Mouse (Mus musculus) gastrocnemius, postnatal 36 days (tissue): ENCODE measurements around the gene Prkce. TPM values are rescaled to one million over a fixed set of nuclear protein-coding genes. Genes with fewer than 3 reads are reported as not detected.

Source experiments
- DNase-seq, 2 experiments: peaks; one replicate each; pipeline ENCODE4 v3.0.0; 2022
- intact Hi-C: fragments of 180-260 bp; cut with DNase I; formaldehyde crosslinking; loops from one replicate; pipeline ENCODE4 v1.15.1; 2025
- total RNA-seq, 2 experiments: library from RNA; stranded (reverse); gene quantifications; 2 replicates each; pipeline ENCODE4 v1.2.3; 2021

The Prkce gene
- total RNA-seq, 2 experiments from 2014 or later: 7.9 to 8.2 TPM

- no peak for DNase-seq
- intact Hi-C loops: no loop called here
Measured at GRCm38 (mm10) chr17:86279751-86280150, 112.2 kb downstream of the Prkce start.

GRCm38 (mm10) chr17:86283741-86284140 is 116.2 kb downstream of the Prkce start:
- no peak for DNase-seq
- intact Hi-C loops: no loop called here

DNA sequence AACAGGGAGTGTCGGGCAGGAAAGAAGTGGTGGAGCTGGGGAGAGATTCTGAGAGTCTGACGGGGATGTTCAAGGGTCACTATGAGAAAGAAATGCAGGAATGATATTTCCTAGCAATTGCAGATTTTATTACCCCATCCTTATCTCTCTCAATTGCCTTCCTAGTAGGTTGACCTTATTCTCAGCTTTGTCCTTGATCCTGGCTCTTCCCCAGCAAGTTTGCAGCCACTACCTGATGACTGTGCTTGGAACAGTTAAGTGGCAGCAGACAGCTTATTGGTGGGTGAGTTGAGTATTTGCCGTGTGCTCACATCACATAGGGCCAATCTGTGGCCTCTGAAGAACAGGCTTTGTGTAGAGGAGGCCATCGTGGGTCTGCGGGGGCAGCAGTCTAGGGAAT is 117.5 kb downstream of the Prkce start:
- intact Hi-C loops: no loop called here
- DNase-seq: no peak

GRCm38 (mm10) chr17:86286747-86287271 is 119.2 kb downstream of the Prkce start:
- intact Hi-C loops: no loop called here
- DNase-seq: peak; percentile 32 to 42

DNA sequence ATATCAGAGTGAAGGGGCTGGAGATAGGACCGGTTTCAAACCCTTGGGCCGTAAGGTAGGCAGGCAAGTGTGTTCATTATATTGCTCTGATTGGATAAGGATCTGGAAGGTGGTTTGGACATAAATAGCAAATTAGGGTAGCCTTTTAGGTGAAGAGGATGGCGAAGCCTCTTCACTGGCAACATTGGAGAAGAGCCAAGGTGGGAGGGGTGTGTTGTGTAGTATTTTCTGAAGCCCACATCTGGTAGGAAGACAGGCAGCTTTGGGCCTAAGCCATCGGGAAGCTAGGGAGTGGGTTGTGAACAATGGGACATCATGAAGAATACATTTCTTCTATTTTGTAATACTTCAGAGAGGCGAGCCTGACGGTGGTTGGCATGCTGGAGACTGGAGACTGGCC is 125.1 kb downstream of the Prkce start:
- no peak for DNase-seq
- intact Hi-C loops: loop anchor here (2.0 to 5.0 kb wide), 3 partner anchors 60 to 130 kb away; no protein-coding TSS in a partner anchor

DNA sequence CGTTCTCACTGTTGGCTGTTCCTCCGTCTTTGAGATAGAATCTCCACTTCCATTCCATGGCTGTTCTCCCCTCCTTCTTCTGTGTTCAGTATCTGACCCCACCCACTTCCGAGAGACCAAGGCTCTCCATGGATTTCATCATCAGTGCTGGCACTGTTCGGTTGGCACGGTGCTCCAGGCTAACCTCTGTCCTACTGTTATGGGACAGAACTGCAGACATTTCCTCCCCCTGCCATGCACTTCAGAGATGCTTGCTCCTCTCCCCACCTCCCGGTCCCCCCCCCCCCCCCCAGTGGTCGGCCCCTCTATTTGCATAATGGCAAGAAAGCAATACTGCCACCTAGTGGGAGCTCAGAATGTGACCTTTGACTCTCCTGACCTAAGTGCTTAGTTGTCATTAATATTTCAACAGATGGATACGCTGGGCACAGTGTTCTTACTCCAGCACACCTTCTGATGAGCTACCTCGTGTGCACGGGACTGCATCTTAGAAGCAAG is 125.7 kb downstream of the Prkce start:
- DNase-seq: peak; percentile 60
- intact Hi-C loops: loop anchor here (2.0 to 5.0 kb wide), 3 partner anchors 61 to 130 kb away; no protein-coding TSS in a partner anchor

DNA sequence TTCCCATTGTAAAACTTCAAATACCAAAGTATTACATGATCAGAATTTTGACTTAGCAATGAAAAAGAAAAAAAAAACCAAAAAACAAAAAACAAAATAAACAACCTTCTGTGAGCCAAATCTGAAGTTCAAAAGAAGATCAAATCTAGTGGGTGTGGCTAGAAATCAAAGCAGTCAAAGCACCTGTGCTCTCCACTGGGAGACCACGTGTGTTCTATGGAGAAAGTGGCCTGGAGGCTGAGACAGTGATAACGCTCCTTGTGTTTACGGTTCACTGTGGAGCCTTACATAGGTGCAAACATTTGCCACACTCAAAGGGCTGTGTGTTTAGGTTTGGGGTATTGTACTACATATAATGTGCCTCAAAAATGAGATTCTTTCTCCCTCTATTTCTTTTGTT is 132.0 kb downstream of the Prkce start:
- intact Hi-C loops: no loop called here
- no peak for DNase-seq

DNA sequence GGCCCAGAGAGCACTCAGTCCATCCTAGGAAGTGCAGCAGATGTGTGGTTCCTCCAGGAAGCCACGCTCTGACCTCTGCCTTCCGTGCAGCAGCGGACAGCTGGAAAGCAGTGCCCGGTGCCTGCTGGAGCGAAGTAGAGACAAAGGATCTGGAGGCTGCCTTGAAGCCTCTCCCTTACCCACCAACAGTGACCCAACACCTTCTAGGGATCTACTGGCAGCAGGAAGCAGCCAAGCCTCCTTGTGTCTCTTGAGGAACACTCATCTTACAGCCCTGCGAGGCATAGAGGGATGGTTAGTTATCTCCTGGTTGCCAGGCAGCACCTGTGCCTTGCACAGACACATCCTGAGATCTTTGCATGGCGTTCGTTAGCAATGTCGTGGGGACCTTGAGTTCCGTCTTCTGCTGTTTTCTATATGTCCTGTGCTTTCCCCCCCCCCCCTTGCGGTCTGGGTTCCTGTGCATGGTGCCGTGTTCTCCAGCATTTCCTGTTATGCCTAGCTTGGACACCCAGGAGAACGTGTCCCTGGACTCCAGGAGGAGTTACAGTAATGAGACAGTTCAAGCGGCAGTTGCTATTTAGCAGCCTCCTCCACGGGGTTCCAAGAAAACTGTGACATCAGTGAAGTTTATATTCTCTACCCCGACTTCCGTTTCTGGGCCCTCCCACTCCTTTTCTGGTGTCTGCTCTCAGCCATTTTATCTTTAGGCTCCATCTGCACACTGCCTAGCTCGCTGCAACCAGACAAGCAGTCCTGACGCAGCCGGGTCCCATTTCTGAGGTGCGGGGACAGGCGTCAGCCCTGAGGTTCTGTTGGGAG is 133.4 kb downstream of the Prkce start:
- no peak for DNase-seq
- intact Hi-C loops: loop anchor here (5.0 kb wide), 1 partner anchor 146 kb away; no protein-coding TSS in a partner anchor

GRCm38 (mm10) chr17:86302266-86302665 is 134.7 kb downstream of the Prkce start:
- DNase-seq: peak; percentile 58 to 64
- intact Hi-C loops: loop anchor here (5.0 kb wide), 1 partner anchor 145 kb away; no protein-coding TSS in a partner anchor

GRCm38 (mm10) chr17:86302861-86303331 is 135.3 kb downstream of the Prkce start:
- no peak for DNase-seq

GRCm38 (mm10) chr17:86303401-86304243 is 136.0 kb downstream of the Prkce start:
- DNase-seq: no peak
- intact Hi-C loops: loop anchor here (5.0 kb wide), 1 partner anchor 144 kb away; no protein-coding TSS in a partner anchor

More at GRCm38 (mm10) chr17:86302861-86303331, 135.3 kb downstream of the Prkce start:
- intact Hi-C loops: loop anchor here (5.0 kb wide), 1 partner anchor 144 kb away; no protein-coding TSS in a partner anchor

GRCm38 (mm10) chr17:86304923-86305630 is 137.5 kb downstream of the Prkce start:
- intact Hi-C loops: loop anchor here (5.0 kb wide), 1 partner anchor 142 kb away; no protein-coding TSS in a partner anchor
- DNase-seq: no peak

GRCm38 (mm10) chr17:86306161-86306560 is 138.6 kb downstream of the Prkce start:
- no peak for DNase-seq
- intact Hi-C loops: no loop called here

DNA sequence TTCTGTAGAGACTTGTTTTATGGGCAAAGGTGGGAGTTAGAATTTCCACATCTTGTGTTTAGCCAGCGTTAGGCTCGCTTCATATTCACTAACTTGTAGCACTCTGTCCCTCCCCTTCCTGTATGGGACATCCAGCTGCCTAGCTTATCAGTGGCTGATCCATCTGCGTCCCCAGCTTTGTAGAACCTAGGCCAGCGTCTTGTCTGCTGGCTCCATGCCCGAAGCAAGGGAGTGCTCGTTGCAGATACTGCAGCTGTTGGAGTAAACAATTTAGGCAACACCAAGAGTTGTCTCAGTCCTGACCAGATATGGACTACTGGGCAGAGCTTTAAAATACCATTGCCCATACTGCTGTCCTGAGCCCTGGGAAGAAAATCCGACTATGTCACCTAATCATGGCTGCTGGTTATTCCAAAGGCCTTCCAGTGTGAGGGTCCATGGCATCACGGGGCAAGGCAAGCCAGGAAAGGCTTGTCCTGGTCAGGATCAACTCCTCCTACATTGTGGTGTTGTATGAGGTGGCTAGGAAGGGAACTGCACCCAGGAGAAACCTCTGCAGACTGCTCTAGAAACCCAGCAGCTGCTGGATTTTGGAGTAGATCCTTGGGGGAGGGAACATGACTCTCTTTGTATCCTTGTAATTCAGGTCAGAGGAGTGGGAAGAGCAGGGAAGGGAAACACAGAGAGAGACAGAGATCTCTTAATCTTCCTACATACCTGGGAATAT is 146.0 kb downstream of the Prkce start:
- peak in 1 of 2 experiments; percentile 36 for DNase-seq
- intact Hi-C loops: no loop called here

- DNase-seq: no peak
- intact Hi-C loops: no loop called here
Measured at GRCm38 (mm10) chr17:86315874-86316273, 148.3 kb downstream of the Prkce start.

DNA sequence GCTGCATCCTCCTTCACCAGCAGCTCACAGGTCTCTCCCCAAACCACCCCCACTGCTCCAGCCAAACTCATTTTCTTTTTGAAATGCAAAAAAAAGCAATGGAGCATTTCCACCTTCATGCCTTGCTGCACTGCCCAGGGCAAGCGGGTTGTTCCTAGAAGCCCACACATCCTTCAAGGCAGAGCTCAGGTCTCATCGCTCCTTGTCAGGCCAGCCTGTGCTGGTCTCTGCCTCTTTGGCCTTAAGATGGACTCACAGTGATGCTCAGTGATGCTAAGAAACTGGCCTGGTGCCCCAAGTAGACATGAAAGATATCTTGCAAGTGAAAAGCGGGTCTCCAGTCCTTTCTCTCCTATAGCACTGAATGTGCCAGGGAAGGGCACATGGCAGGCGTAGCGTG is 149.2 kb downstream of the Prkce start:
- DNase-seq: no peak
- intact Hi-C loops: no loop called here

DNA sequence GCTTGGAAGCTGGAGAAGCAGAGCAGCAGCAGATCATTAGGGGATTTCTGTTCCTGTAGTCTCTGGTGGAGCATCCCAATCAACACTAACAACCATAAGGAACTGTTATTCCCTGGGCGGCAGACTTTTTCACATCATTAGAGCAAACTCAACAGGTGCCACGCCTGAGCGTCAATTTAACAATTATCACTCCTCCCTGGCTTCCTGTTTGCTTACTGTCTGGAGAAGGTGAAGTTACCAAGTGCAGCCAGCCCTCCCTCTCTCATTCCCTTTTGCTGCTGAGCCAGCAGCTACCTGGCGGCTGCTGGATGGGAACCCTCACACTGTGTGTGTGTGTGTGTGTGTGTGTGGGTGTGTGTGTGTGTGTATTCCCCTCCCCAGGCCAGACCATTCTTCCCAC is 149.6 kb downstream of the Prkce start:
- DNase-seq: no peak
- intact Hi-C loops: no loop called here

- no peak for DNase-seq
- intact Hi-C loops: no loop called here
Measured at GRCm38 (mm10) chr17:86319967-86320602, 152.5 kb downstream of the Prkce start.

DNA sequence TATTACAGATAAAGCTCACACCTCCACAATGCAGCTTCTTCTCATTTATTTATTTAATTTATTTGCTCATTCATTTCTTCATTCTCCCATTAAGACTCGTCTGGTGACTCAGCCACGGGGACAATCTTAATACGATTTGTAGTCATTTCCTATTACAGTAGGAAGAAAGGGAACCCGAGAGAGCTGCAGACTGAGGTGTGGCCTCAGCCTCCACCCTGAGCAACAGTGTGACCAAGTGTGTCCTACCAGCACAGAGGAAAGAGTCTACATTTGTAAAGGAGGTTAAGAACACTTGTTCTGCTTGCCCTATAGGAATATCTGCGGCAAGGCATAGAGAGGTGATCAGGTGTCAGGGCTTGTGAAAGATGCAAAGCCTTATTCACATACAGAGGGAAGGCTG is 155.3 kb downstream of the Prkce start:
- intact Hi-C loops: no loop called here
- no peak for DNase-seq
